Mouse (Mus musculus) liver, embryonic 13.5 days (tissue): ENCODE results near the gene Qsox2. TPM values are rescaled to one million over a fixed set of nuclear protein-coding genes. Genes with fewer than 3 reads are reported as not detected.

Experiments
- ATAC-seq: fragments of 200-750 bp; cut with Nextera tagmentation; 2 replicates; pipeline ENCODE4 v1.8.0; 2017; ENCODE audit warnings: low read depth, mild to moderate bottlenecking, moderate number of reproducible peaks, moderate library complexity
- DNase-seq: peaks from one replicate; pipeline ENCODE4 v3.0.0; 2022
- H3K27ac ChIP-seq: fragments of 300-500 bp; sonication (generic); 2 replicates; pipeline ENCODE4 v1.5.1; 2015; ENCODE audit warnings: moderate library complexity, mild to moderate bottlenecking, inconsistent platforms
- H3K27me3 ChIP-seq: fragments of 300-500 bp; sonication (generic); 2 replicates; pipeline ENCODE4 v1.6.1; 2015; ENCODE audit warnings: mild to moderate bottlenecking, inconsistent platforms
- H3K36me3 ChIP-seq: fragments of 300-500 bp; sonication (generic); 2 replicates; pipeline ENCODE4 v1.6.1; 2015; ENCODE audit warnings: mild to moderate bottlenecking, inconsistent platforms
- H3K4me1 ChIP-seq: fragments of 300-500 bp; sonication (generic); replicated peaks from 2 replicates; pipeline ENCODE4 v1.6.1; 2015; ENCODE audit warnings: inconsistent platforms
- H3K4me2 ChIP-seq: fragments of 300-500 bp; sonication (generic); 2 replicates; pipeline ENCODE4 v1.6.1; 2015; ENCODE audit warnings: inconsistent platforms, mild to moderate bottlenecking, moderate library complexity
- H3K4me3 ChIP-seq: fragments of 300-500 bp; sonication (generic); replicated peaks from 2 replicates; pipeline ENCODE4 v1.5.1; 2015; ENCODE audit warnings: mild to moderate bottlenecking, inconsistent platforms
- H3K9ac ChIP-seq: fragments of 300-500 bp; sonication (generic); 2 replicates; pipeline ENCODE4 v1.6.1; 2015; ENCODE audit warnings: mild to moderate bottlenecking, inconsistent platforms
- H3K9me3 ChIP-seq: fragments of 300-500 bp; sonication (generic); replicated peaks from 2 replicates; pipeline ENCODE4 v1.6.1; 2016; ENCODE audit warnings: inconsistent platforms
- WGBS: fragments of 180-500 bp; shearing (Covaris S2); methylation state at CpG from one replicate; pipeline ENCODE4 v1.1.7; 2015; ENCODE audit not compliant: insufficient replicate concordance; 5-methylcytosine and 5-hydroxymethylcytosine counted together
- polyA plus RNA-seq: library from polyadenylated mRNA; unstranded; fragments of >200 nt; fragmentation: Nextera tagmentation; extraction: Ambion mirVana; gene quantifications from 2 replicates; pipeline ENCODE4 v1.2.1, GENCODE M21; 2015

Gene Qsox2
- polyA plus RNA-seq, 1 experiment from 2014 or later: 5.7 TPM

- no peak for DNase-seq
Observed at GRCm38 (mm10) chr2:26223961-26224360, 13.4 kb downstream of the Qsox2 start.

DNA sequence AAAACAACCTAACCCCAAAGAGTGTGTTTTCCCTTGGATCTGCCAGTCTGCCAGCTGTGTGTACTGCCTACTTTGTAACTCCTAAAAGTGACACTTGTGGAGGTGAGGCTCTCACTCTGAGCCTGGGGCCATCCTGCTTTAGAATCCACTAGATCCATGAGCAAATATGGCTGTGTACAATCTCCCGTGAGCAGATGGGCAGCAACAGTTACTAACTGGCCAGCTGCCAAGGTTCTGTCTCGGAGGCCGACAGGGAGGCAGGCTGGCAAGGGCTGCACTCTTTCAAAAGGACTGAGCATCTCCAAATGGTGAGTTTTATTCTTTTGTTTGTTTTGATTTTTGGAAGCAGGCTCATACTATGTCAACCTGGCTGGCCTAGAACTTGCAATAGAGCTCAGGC is 22.8 kb downstream of the Qsox2 start:
- Histone ChIP-seq H3K4me1 (no peaks in the 10 kb centered on the region), H3K27me3 (no peaks in the 10 kb centered on the region), H3K4me3 (no peak overlapping the region), H3K4me2 (no peak overlapping the region), H3K27ac (no peak overlapping the region), H3K9me3 (no peaks in the 10 kb centered on the region), H3K9ac (no peak overlapping the region), H3K36me3 (peaks cover 74% of the 10 kb centered on the region)
- ATAC-seq: no peak
- WGBS: 64% methylated on average over 3 of the region's 3 CpGs
- DNase-seq: no peak

More at GRCm38 (mm10) chr2:26223961-26224360, 13.4 kb downstream of the Qsox2 start:
- Histone ChIP-seq H3K27ac (no peak overlapping the region), H3K9me3 (no peaks in the 10 kb centered on the region), H3K36me3 (peaks cover 54% of the 10 kb centered on the region), H3K4me3 (no peak overlapping the region), H3K4me1 (no peaks in the 10 kb centered on the region), H3K27me3 (no peaks in the 10 kb centered on the region), H3K9ac (no peak overlapping the region), H3K4me2 (no peak overlapping the region)
- no peak for ATAC-seq
- 65% methylated on average over 3 of the region's 3 CpGs for WGBS

GRCm38 (mm10) chr2:26209566-26209965 is 27.8 kb downstream of the Qsox2 start:
- H3K36me3 ChIP-seq: peaks cover 40% of the 10 kb centered on the region
- no peak overlapping the region for H3K27ac ChIP-seq
- H3K27me3 ChIP-seq: peaks cover 35% of the 10 kb centered on the region
- ATAC-seq: no peak
- no peak overlapping the region for H3K9ac ChIP-seq
- WGBS: 66% methylated on average over 3 of the region's 3 CpGs
- H3K4me2 ChIP-seq: no peak overlapping the region
- peaks cover 10% of the 10 kb centered on the region for H3K4me1 ChIP-seq
- H3K4me3 ChIP-seq: no peak overlapping the region
- DNase-seq: no peak
- no peaks in the 10 kb centered on the region for H3K9me3 ChIP-seq

DNA sequence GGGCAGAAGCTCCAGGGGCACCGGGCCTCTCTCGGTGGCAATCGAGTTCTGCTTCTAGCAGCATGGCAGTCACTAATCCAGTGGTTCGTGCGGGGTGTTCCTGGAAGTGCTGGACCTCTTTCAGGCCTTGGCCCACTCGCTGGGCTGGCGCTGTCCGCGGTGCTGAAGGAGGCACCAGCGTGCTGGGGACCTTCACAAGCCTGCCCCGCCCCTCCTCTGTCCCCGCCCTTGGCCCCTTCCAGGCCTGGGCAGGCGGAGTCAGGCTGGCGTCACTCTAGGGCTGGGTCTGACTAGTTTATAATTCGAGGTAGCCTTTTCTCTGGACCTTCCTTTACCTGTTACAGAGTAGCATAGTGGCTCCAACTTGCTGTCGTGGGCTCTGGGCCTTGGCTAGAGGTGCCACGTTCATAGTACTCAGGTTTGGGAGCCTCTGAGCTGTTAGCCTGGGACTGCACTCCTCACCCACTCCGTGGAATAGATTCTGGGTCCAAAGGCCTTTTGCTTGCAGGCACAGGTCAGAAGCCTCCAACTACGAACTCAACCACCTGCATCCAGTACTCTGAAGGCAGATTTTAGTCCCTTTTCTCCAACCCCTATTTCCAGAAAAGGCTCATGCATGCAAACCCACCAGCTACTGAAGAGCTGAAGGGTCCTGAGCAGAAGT is 29.1 kb downstream of the Qsox2 start, which contains the start of gene Lhx3:
TSS of gene Lhx3 (minus strand) at position 164 of the 664 bp plus-strand sequence.
- Histone ChIP-seq H3K4me2 (peak within 1 kb of the TSS; percentile 5; the same call in 1 of the 2 replicates), H3K27ac (no peak within 1 kb of the TSS), H3K36me3 (peaks cover 29% of the 10 kb centered on the region), H3K9me3 (no peaks in the 10 kb centered on the region), H3K27me3 (peaks cover 48% of the 10 kb centered on the region), H3K4me3 (no peak within 1 kb of the TSS), H3K4me1 (peaks cover 10% of the 10 kb centered on the region), H3K9ac (no peak within 1 kb of the TSS)
- WGBS: 7% methylated on average over 19 of the region's 19 CpGs
- ATAC-seq (peak; percentile 84), DNase-seq (peak; percentile 77)

- peaks cover 25% of the 10 kb centered on the region for H3K36me3 ChIP-seq
- DNase-seq (no peak), ATAC-seq (no peak)
- H3K27me3 ChIP-seq: peaks cover 55% of the 10 kb centered on the region
- no peak overlapping the region for H3K9ac ChIP-seq
- H3K4me3 ChIP-seq: no peak overlapping the region
- WGBS: 18% methylated on average over 9 of the region's 9 CpGs
- peaks cover 10% of the 10 kb centered on the region for H3K4me1 ChIP-seq
- no peaks in the 10 kb centered on the region for H3K9me3 ChIP-seq
- no peak overlapping the region for H3K4me2 ChIP-seq
- H3K27ac ChIP-seq: no peak overlapping the region
Observed at GRCm38 (mm10) chr2:26207559-26207958, 29.8 kb downstream of the Qsox2 start.

GRCm38 (mm10) chr2:26205761-26206160 is 31.6 kb downstream of the Qsox2 start:
- no peak overlapping the region for H3K27ac ChIP-seq
- H3K9me3 ChIP-seq: no peaks in the 10 kb centered on the region
- H3K36me3 ChIP-seq: peaks cover 7% of the 10 kb centered on the region
- no peak overlapping the region for H3K9ac ChIP-seq
- H3K4me3 ChIP-seq: no peak overlapping the region
- DNase-seq (no peak), ATAC-seq (no peak)
- H3K4me2 ChIP-seq: no peak overlapping the region
- H3K27me3 ChIP-seq: peaks cover 73% of the 10 kb centered on the region
- WGBS: 17% methylated on average over 10 of the region's 10 CpGs
- peaks cover 10% of the 10 kb centered on the region for H3K4me1 ChIP-seq

- Histone ChIP-seq H3K9me3 (no peaks in the 10 kb centered on the region), H3K4me1 (peaks cover 10% of the 10 kb centered on the region), H3K4me3 (no peak overlapping the region), H3K36me3 (peaks cover 1% of the 10 kb centered on the region), H3K4me2 (no peak overlapping the region), H3K27me3 (peaks cover 79% of the 10 kb centered on the region), H3K27ac (no peak overlapping the region), H3K9ac (no peak overlapping the region)
- ATAC-seq: no peak
- DNase-seq: peak; percentile 16
- WGBS: 4% methylated on average over 16 of the region's 16 CpGs
Observed at GRCm38 (mm10) chr2:26205126-26205525, 32.2 kb downstream of the Qsox2 start.

GRCm38 (mm10) chr2:26202849-26203475 is 34.4 kb downstream of the Qsox2 start:
- WGBS: 4% methylated on average over 36 of the region's 36 CpGs
- DNase-seq (no peak), ATAC-seq (no peak)
- H3K9me3 ChIP-seq: no peaks in the 10 kb centered on the region
- no peak overlapping the region for H3K4me3 ChIP-seq
- no peak overlapping the region for H3K4me2 ChIP-seq
- H3K36me3 ChIP-seq: no peaks in the 10 kb centered on the region
- no peak overlapping the region for H3K9ac ChIP-seq
- no peak overlapping the region for H3K27ac ChIP-seq
- H3K4me1 ChIP-seq: 0 out of 2 replicates have a peak, but pooled peaks cover 9% of the 10 kb centered on the region
- H3K27me3 ChIP-seq: peaks cover 100% of the 10 kb centered on the region

DNA sequence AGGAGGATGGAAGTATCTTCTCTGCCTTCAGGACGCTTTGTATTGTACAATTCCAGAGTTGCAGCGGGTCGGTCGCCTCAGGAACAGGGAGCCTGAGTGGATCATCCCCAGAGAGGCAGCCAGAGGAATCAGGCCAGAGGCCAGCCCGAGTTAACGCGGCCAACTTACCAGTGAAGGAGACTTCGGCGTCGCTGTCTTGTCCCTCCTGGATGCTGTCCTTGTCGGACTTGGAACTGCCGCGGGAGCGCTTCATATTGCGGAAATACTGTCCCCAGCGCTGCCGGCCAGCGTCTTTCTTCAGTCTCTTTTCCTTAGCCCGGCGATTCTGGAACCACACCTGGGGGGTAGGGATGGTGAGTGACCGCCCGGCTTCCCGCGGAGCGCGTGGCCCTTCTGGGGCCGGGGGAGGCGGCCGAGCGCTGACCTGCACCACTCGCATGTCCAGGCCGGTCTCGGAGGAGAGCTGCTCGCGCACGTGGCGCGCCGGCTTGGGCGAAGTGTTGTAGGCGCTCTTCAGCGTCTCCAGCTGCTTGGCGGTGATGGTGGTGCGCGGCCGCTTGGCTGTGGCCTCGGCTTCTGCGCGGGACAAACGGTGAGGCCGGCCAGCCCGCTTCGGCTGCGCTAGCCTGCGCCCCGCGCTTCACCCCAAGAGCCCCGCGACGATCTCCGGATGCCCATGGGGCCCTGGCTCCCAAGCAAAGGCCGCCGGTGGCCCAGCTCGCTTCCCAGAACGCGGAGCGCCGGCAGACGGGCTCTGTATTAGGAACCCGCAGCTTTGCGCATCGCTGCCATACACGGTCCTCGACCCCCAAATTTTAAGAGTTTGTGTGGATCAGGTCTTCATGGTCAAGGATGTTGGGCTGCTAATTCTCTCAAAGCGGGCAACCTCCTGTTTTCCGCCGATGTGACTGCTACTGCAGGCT is 35.1 kb downstream of the Qsox2 start:
- Histone ChIP-seq H3K27me3 (peaks cover 100% of the 10 kb centered on the region), H3K4me2 (no peak overlapping the region), H3K4me3 (no peak overlapping the region), H3K9me3 (no peaks in the 10 kb centered on the region), H3K36me3 (no peaks in the 10 kb centered on the region), H3K4me1 (0 out of 2 replicates have a peak, but pooled peaks cover 9% of the 10 kb centered on the region), H3K9ac (no peak overlapping the region), H3K27ac (no peak overlapping the region)
- DNase-seq: no peak
- ATAC-seq: no peak
- 2% methylated on average over 77 of the region's 77 CpGs for WGBS

GRCm38 (mm10) chr2:26198488-26198887 is 38.8 kb downstream of the Qsox2 start:
- ATAC-seq (no peak), DNase-seq (no peak)
- Histone ChIP-seq H3K36me3 (no peaks in the 10 kb centered on the region), H3K9ac (no peak overlapping the region), H3K4me1 (0 out of 2 replicates have a peak, but pooled peaks cover 9% of the 10 kb centered on the region), H3K4me3 (no peak overlapping the region), H3K4me2 (no peak overlapping the region), H3K27me3 (peaks cover 100% of the 10 kb centered on the region), H3K27ac (no peak overlapping the region), H3K9me3 (no peaks in the 10 kb centered on the region)
- 4% methylated on average over 10 of the region's 10 CpGs for WGBS
